Mouse (Mus musculus): ENCODE measurements around the gene Itgae. TPM values are rescaled to one million over a fixed set of nuclear protein-coding genes. Genes with fewer than 3 reads are reported as not detected.

Itgae gene
- total RNA-seq, 2 experiments from 2014 or later, result 0.53 to 0.55 TPM

DNA sequence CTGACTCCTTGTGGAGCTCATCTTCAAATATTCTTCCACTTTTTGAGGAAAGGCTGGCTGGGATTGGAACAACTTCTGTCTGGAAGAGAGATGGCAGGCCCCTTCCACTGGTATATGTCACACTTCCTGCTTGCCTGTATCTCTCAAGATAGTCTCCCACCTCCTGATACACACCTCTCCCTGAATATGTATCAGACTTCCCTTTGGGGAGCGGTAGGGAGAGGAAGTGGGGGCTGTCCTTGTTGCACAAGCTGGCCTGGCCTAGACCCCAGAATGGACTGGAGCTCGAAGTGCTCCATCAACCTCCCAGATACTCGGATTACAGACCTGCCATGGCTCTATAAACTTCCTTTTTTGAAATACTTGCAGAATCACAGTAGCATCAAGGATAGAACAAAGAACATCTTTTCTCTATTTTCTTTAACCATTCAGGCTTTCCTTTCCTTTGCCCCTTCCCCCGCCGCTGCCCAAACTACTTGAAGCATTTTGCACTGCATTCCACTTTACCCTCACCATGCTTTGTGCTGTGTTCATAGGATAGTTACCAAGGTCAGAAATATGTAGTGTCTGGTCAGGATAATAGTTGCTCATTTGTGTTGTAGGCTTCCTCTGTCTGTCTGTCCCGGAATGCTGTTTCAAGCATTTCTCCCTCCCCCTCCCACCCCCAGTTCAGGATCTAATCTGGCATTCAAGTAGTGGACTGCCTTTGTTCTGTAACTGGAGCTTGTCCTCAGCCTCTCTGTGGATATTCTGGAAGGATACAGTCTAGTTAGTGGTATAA lies 2.5 kb upstream of the Itgae start:
- DNase-seq (ENCODE audit: low spot score in 2 of 2), result no peak
- intact Hi-C loops (cut with DNase I), result no loop called here

GRCm38 (mm10) chr11:73090826-73091225 lies 443 bp downstream of the Itgae start:
- no peak for DNase-seq (ENCODE audit: low spot score in 2 of 2)
- intact Hi-C loops (cut with DNase I), result no loop called here

- intact Hi-C loops (cut with DNase I), result no loop called here
- no peak for DNase-seq (ENCODE audit: low spot score in 2 of 2)
These were observed 1.7 kb downstream of the Itgae start for GRCm38 (mm10) chr11:73092057-73092456.

- intact Hi-C loops (cut with DNase I), result no loop called here
- DNase-seq (ENCODE audit: low spot score in 2 of 2), result no peak
These were observed 2.5 kb downstream of the Itgae start for GRCm38 (mm10) chr11:73092877-73093276.

DNA sequence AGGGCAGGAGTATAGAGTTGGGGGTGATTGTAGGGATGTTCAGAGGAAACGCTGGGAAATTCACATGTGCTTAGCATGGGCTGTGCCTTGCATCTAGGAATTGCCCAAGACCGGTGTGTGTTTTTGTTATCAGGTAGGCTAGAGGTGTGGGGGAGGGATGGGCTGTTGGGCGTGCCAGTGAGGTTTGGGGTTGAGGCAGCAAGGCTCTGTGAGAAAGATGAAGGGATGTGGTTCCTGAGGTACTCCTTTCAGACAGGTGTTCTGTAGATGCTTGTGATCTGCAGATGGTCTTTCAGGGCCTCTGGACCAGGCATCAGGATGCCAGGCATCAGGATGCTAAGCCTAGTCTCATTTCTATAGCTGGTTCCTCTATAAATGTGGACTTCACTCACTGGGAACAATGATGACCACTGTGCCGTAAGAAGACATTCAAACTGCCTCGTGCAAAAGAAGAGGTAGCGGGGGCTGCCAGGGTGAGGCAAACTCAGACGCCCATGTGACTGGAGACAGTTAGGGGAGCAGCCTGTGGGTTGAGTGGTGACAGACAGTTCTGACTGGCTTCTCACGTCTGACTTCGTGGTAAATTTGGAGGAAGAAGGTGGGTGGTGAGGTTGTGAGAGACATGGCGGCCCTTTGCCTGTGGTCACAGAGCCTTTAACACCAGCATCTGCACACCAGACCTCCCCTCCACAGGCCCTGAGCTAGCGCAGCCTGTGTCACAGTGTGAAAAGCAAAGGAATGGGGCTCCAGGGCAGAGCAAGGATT lies 4.0 kb downstream of the Itgae start:
- DNase-seq (ENCODE audit: low spot score in 2 of 2), result no peak
- intact Hi-C loops (cut with DNase I), result no loop called here

DNA sequence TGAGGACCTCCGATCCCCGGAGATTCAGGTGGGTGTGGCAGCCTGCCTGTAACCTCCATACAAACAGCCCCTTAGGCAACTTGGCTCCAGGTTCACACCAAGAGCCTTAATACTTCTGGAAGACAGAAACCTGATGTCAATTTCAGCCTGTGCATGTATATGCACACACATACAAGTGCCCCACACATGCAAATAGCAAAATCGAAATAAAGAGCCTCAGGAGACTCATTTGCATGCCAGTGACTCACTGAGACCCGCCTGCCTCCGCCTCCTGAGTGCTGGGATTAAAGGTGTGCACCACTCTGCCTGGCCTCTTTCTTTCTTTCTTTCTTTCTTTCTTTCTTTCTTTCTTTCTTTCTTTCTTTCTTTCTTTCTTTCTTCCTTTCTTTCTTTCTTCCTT lies 8.5 kb downstream of the Itgae start:
- no peak for DNase-seq (ENCODE audit: low spot score in 2 of 2)
- intact Hi-C loops (cut with DNase I), result no loop called here

DNA sequence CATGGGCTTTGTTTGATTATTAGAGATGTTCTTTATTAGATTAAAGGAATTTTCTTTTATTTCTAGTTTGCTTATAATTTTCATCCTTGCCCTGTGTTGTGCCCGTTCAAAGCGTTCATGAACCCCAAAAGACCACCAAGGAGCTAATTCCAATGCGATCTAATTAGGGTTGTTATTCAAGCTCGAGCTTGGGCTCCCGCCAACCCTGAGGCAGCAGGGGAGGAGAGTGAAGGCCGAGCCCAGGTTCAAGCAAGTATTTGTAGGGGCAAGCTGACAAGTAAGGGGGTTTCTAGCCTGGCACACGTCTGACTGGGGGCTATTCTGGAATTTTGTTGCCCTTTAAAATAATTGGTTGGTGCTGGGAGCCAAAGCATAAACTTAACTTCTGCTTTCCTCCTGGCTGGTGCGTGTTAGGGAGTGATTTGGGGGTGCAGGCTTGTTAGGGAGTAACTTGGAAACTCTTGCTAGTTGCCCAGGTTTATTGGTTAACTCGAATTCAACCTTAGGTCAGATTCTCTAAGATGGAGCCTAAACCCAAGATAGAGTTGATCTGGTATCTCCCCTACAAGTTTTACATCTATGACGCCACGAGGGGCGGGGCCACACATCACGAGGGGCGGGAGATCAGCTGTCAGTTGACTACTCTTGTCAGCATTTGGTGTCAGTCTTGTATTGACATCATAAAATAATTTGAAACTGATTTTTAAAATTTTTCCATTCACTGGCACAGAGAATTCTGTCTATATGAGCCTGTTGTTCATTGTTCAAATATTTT lies 9.8 kb downstream of the Itgae start:
- intact Hi-C loops (cut with DNase I), result no loop called here

GRCm38 (mm10) chr11:73101308-73101707 lies 10.9 kb downstream of the Itgae start:
- intact Hi-C loops (cut with DNase I), result no loop called here

More for the DNA sequence above, 9.8 kb downstream of the Itgae start:
- no peak for DNase-seq (ENCODE audit: low spot score in 2 of 2)

DNA sequence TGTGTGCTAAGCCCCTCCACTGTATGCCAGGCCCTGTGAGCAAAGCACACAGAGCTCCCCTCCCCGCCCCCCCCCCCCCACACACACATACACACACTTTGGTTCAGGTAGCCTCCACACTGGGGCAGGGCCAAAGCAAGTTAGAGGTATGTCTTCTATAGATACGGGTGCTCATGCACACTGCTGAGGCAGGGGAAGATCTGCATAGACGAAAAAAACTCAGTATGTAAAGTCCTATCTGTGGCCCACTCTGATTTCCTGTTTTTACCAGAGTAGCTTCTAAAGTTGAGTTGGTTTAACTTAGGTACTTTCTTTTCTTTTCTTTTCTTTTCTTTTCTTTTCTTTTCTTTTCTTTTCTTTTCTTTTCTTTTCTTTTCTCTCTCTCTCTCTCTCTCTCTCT lies 14.9 kb downstream of the Itgae start:
- DNase-seq (ENCODE audit: low spot score in 2 of 2), result no peak
- intact Hi-C loops (cut with DNase I), result loop anchor here (5.0 kb wide), 1 partner anchor 98 kb away; no protein-coding TSS in a partner anchor

More at GRCm38 (mm10) chr11:73101308-73101707, 10.9 kb downstream of the Itgae start:
- no peak for DNase-seq (ENCODE audit: low spot score in 2 of 2)

GRCm38 (mm10) chr11:73107358-73107757 lies 17.0 kb downstream of the Itgae start:
- intact Hi-C loops (cut with DNase I), result loop anchor here (2.0 to 5.0 kb wide), 2 partner anchors 35 to 100 kb away; no protein-coding TSS in a partner anchor
- peak; percentile 77 to 83 for DNase-seq (ENCODE audit: low spot score in 2 of 2)

DNA sequence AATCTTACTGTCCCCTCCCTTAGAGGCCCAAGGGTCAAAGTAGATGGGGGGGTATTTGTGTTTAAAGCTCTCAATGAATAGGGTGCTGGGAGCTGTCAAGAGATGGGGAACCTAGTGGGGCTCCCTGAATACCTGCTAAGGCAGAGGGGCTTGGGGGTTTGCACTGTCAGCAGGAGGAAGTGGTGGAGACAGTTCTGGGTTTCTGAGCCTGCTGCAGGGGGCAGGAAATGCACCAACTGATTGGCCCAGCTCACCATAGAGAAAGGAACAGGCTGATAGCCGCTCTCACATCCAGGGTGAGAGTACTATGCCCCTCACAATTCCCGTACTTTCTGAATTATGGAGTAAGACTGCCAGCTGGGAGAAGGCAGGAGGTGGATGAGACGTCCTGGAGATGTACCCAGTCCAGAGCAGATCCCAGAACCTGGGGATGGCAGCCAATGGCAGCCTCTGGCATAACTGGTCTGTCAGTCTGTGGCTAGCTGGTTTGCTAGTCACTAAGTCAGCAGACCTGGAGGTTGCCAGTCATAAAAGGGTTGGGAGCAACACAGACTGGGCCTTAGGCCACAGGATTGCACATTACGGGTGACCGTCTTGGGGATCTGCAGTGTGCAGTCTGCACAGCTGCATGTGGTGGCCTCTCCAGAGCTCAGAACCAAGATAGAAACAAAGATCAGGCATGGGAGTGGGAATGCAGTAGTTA lies 18.0 kb downstream of the Itgae start:
- intact Hi-C loops (cut with DNase I), result loop anchor here (5.0 kb wide), 1 partner anchor 101 kb away; no protein-coding TSS in a partner anchor
- DNase-seq (ENCODE audit: low spot score in 2 of 2), result no peak

DNA sequence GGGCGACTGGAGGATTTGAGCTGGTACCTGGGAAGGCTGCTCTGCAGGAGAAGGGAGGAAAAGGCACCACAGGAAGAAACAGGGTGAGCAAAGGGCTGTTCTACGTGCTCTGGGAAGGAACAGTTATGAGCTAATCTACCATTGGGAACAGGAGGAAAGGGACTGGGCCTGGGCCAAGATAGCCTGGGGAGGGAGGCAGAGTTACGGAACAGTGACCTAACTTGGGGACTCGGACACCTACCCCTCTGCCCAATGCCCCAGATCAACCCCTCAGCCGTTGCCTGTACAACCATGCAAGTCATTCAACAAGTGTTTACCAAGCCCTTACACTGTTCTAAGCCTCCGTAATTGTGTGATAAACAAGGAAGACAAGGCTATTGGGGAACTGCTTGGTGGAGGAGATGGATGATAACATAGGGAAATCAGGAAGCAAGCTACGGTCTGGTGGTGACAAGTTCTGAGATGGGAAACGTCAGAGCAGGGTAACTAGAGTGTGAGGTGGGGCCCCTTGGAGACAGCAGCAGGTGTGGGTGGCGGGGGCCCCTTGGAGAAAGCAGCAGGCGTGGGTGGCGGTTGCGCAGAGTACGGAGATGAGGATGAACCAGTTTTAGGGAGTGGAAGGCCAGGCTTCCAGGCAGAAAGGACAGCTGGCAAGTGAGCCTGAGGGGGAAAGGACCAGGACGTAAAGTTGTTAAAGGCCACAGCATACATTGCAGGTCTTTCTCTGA lies 18.7 kb downstream of the Itgae start:
- no peak for DNase-seq (ENCODE audit: low spot score in 2 of 2)
- intact Hi-C loops (cut with DNase I), result loop anchor here (5.0 kb wide), 1 partner anchor 102 kb away; no protein-coding TSS in a partner anchor

GRCm38 (mm10) chr11:73109941-73110340 lies 19.6 kb downstream of the Itgae start:
- no peak for DNase-seq (ENCODE audit: low spot score in 2 of 2)
- intact Hi-C loops (cut with DNase I), result loop anchor here (5.0 kb wide), 1 partner anchor 103 kb away; no protein-coding TSS in a partner anchor

DNA sequence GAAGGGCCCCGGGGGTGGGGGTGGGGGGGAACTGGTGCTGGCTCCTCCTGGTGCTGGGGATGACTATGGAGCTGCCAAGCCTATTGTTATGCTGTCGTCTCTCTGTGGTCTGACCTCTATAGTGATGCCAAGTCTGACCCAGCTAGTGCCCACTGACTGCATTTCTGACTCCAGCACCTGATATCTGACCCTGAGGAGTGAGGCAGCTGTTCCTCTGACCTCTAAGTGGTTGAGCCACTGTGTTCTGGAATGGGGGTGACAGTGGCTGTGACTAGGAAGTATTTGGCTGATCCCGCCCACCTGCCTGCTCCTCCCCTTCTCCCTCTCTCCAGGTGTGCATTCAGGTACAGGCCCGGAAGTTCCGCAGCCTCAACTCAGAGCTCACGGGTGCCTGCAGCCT lies 21.0 kb downstream of the Itgae start:
- DNase-seq (ENCODE audit: low spot score in 2 of 2), result no peak
- intact Hi-C loops (cut with DNase I), result no loop called here

DNA sequence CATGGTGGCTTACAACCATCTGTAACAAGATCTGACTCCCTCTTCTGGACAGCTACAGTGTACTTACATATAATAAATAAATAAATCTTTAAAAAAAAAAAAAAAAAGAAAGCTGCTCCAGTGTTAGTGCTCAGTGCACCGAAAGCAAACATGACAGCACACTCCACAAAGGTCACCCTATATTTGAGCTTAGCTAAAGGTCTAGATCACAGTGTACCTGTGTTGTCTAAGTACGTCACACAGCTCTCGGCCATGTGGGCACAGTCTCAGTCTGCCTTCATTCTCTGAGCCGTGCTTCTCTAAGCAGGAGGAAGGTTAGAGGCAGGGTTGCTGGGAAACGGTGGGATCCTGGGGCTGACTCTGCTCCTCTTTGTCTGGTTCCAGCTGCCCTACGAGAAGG lies 36.1 kb downstream of the Itgae start:
- intact Hi-C loops (cut with DNase I), result no loop called here

DNA sequence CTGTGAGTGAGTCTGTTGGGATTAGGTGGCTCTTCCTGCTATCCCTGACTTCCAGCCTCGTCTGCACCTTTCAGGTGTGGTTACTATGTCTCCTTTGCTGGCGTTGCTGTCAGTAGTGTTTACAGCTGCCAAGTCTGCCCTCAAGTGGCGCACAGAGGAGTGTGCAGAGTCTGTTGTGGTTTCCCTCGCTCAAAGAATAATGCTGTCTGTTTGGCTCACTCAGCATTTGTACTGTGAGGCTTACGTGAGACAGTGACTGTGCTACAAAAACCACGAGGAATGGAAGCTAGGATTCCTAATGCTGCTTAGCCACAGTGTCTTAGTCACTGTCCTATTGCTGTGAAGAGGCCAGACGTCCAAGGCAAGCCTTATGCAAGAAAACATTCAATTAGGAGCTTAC lies 40.6 kb downstream of the Itgae start:
- DNase-seq (ENCODE audit: low spot score in 2 of 2), result peak; percentile 30 to 46
- intact Hi-C loops (cut with DNase I), result no loop called here

More for the DNA sequence above, 36.1 kb downstream of the Itgae start:
- no peak for DNase-seq (ENCODE audit: low spot score in 2 of 2)

GRCm38 (mm10) chr11:73132999-73133398 lies 42.6 kb downstream of the Itgae start:
- no peak for DNase-seq (ENCODE audit: low spot score in 2 of 2)
- intact Hi-C loops (cut with DNase I), result no loop called here

- intact Hi-C loops (cut with DNase I), result no loop called here
- no peak for DNase-seq (ENCODE audit: low spot score in 2 of 2)
These were observed 43.8 kb downstream of the Itgae start for GRCm38 (mm10) chr11:73134222-73134621.

Data from left cerebral cortex, postnatal 14 days (tissue).